Mouse (Mus musculus) intestine, postnatal 0 days (tissue): ENCODE measurements around the gene Eif3d. TPM values are rescaled to one million over a fixed set of nuclear protein-coding genes. Genes with fewer than 3 reads are reported as not detected.
A peak's percentile ranks its signal among the peaks of the same experiment; 100 is the strongest.

Experiments
- ATAC-seq: fragments of 200-750 bp; cut with Nextera tagmentation; 2 replicates; pipeline ENCODE4 v1.8.0; 2017; ENCODE audit warnings: mild to moderate bottlenecking, moderate TSS enrichment, moderate library complexity
- H3K27ac ChIP-seq: fragments of 300-500 bp; sonication (generic); 2 replicates; pipeline ENCODE4 v1.5.1; 2014; ENCODE audit warnings: mild to moderate bottlenecking, low read depth, low read length, moderate library complexity
- H3K27me3 ChIP-seq: fragments of 300-500 bp; sonication (generic); replicated peaks from 2 replicates; pipeline ENCODE4 v1.6.1; 2014; ENCODE audit warnings: low read length, mixed read lengths; ENCODE audit not compliant: control insufficient read depth, insufficient read depth
- H3K36me3 ChIP-seq: fragments of 300-500 bp; sonication (generic); 2 replicates; pipeline ENCODE4 v1.6.1; 2014; ENCODE audit warnings: mild to moderate bottlenecking, moderate library complexity; ENCODE audit not compliant: control insufficient read depth, insufficient read depth
- H3K4me1 ChIP-seq: fragments of 300-500 bp; sonication (generic); replicated peaks from 2 replicates; pipeline ENCODE4 v1.6.1; 2014; ENCODE audit warnings: antibody characterized with exemption, low read length, mixed read lengths; ENCODE audit not compliant: control insufficient read depth, insufficient read depth
- H3K4me2 ChIP-seq: fragments of 300-500 bp; sonication (generic); replicated peaks from 2 replicates; pipeline ENCODE4 v1.6.1; 2014; ENCODE audit warnings: low read depth, mild to moderate bottlenecking, moderate library complexity
- H3K4me3 ChIP-seq: fragments of 300-500 bp; sonication (generic); 2 replicates; pipeline ENCODE4 v1.5.1; 2014; ENCODE audit warnings: low read depth, low read length
- H3K9ac ChIP-seq: fragments of 300-500 bp; sonication (generic); 2 replicates; pipeline ENCODE4 v1.6.1; 2014; ENCODE audit warnings: mild to moderate bottlenecking, low read depth, low read length
- H3K9me3 ChIP-seq: fragments of 300-500 bp; sonication (generic); 2 replicates; pipeline ENCODE4 v1.6.1; 2016; ENCODE audit warnings: mixed run types; ENCODE audit not compliant: control insufficient read depth
- CTCF ChIP-seq: sonication (generic); IDR thresholded peaks from 2 replicates; pipeline ENCODE4 v1.5.1; 2016; ENCODE audit warnings: low read depth, mild to moderate bottlenecking, control low read depth, antibody characterized with exemption, moderate library complexity
- WGBS: fragments of 180-500 bp; shearing (Covaris S2); extraction: QIAGEN DNeasy Blood & Tissue Kit; methylation state at CpG from one replicate; pipeline ENCODE4 v1.1.7; 2014; 5-methylcytosine and 5-hydroxymethylcytosine counted together
- polyA plus RNA-seq: library from polyadenylated mRNA; unstranded; fragments of >200 nt; fragmentation: Nextera tagmentation; extraction: Ambion mirVana; gene quantifications from 2 replicates; pipeline ENCODE4 v1.2.1, GENCODE M21; 2015

Eif3d gene
- polyA plus RNA-seq, 1 experiment from 2014 or later, result 59.5 TPM

- no peak overlapping the region for H3K4me3 ChIP-seq
- no peak for ATAC-seq
- H3K27ac ChIP-seq, result no peak overlapping the region
These were observed 58.6 kb downstream of the Eif3d start for GRCm38 (mm10) chr15:77912048-77912447.

GRCm38 (mm10) chr15:77911065-77911464 lies 59.5 kb downstream of the Eif3d start:
- Histone ChIP-seq H3K4me2 (no peak overlapping the region), H3K9ac (no peak overlapping the region), H3K4me1 (0 out of 2 replicates have a peak, but pooled peaks cover 3% of the 10 kb centered on the region), H3K27ac (no peak overlapping the region), H3K27me3 (no peaks in the 10 kb centered on the region), H3K36me3 (peaks cover 29% of the 10 kb centered on the region), H3K9me3 (no peaks in the 10 kb centered on the region), H3K4me3 (no peak overlapping the region)
- ATAC-seq, result peak; percentile 48; the same call in 1 of the 2 replicates
- WGBS, result 9% methylated on average over 2 of the region's 2 CpGs
- no peak for TF ChIP-seq CTCF

More at GRCm38 (mm10) chr15:77912048-77912447, 58.6 kb downstream of the Eif3d start:
- Histone ChIP-seq H3K9ac (0 out of 2 replicates have a peak overlapping the region, but pooled peaks have one; percentile 7), H3K4me1 (0 out of 2 replicates have a peak, but pooled peaks cover 3% of the 10 kb centered on the region), H3K4me2 (no peak overlapping the region), H3K9me3 (no peaks in the 10 kb centered on the region), H3K27me3 (no peaks in the 10 kb centered on the region), H3K36me3 (peaks cover 35% of the 10 kb centered on the region)
- TF ChIP-seq CTCF, result no peak
- WGBS, result 58% methylated on average over 5 of the region's 5 CpGs

Other genes with a start within 250 kb of the Eif3d start
- 3.2 and 4.1 TPM in 2 replicates for gene Apol9b, start 241.8 kb downstream of the Eif3d start, polyA plus RNA-seq
- not detected in 2 replicates for gene Apol8, start 213.8 kb downstream of the Eif3d start, polyA plus RNA-seq
- gene Myh9, start 128.6 kb downstream of the Eif3d start, polyA plus RNA-seq, result 25.7 and 27.7 TPM in 2 replicates
- gene Txn2, start 41.8 kb downstream of the Eif3d start, polyA plus RNA-seq, result 165 and 173 TPM in 2 replicates
- gene Foxred2, start 14.1 kb downstream of the Eif3d start, polyA plus RNA-seq, result 0.33 and 0.46 TPM in 2 replicates
- 0.03 and 0.05 TPM in 2 replicates for gene Cacng2, start 149.2 kb upstream of the Eif3d start, polyA plus RNA-seq
- 29.0 and 31.8 TPM in 2 replicates for gene Ift27, start 203.3 kb upstream of the Eif3d start, polyA plus RNA-seq
- not detected in 2 replicates for gene Pvalb, start 235.6 kb upstream of the Eif3d start, polyA plus RNA-seq